Mouse (Mus musculus) midbrain, embryonic 13.5 days (tissue): ENCODE measurements at regions not wholly inside any gene's neighbourhood (a gene's known extent, or its start where the extent isn't known, plus 50 kb on each side); places are given as distances from the start of the nearest gene placed in this dataset.
"Not testable (repeated sequence)": the region's sequence is repeated elsewhere in the genome, so short reads cannot be mapped to it uniquely, and the experiment has no call there.

Experiments used
- ATAC-seq: fragments of 200-750 bp; cut with Nextera tagmentation; 2 replicates; pipeline ENCODE4 v1.8.0; 2017; ENCODE audit warnings: mild to moderate bottlenecking, moderate TSS enrichment, moderate library complexity
- H3K27ac ChIP-seq: fragments of 300-500 bp; sonication (generic); 2 replicates; pipeline ENCODE4 v1.5.1; 2015; ENCODE audit warnings: inconsistent platforms, mild to moderate bottlenecking, moderate library complexity
- H3K27me3 ChIP-seq: fragments of 300-500 bp; sonication (generic); 2 replicates; pipeline ENCODE4 v1.6.1; 2015; ENCODE audit warnings: mild to moderate bottlenecking, inconsistent platforms
- H3K36me3 ChIP-seq: fragments of 300-500 bp; sonication (generic); 2 replicates; pipeline ENCODE4 v1.6.1; 2015; ENCODE audit warnings: mild to moderate bottlenecking, inconsistent platforms
- H3K4me1 ChIP-seq: fragments of 300-500 bp; sonication (generic); replicated peaks from 2 replicates; pipeline ENCODE4 v1.6.1; 2015; ENCODE audit warnings: inconsistent platforms
- H3K4me2 ChIP-seq: fragments of 300-500 bp; sonication (generic); replicated peaks from 2 replicates; pipeline ENCODE4 v1.6.1; 2015; ENCODE audit warnings: moderate library complexity, mild to moderate bottlenecking, inconsistent platforms
- H3K4me3 ChIP-seq: fragments of 300-500 bp; sonication (generic); replicated peaks from 2 replicates; pipeline ENCODE4 v1.5.1; 2015; ENCODE audit warnings: mild to moderate bottlenecking, inconsistent platforms
- H3K9ac ChIP-seq: fragments of 300-500 bp; sonication (generic); replicated peaks from 2 replicates; pipeline ENCODE4 v1.6.1; 2015; ENCODE audit warnings: mild to moderate bottlenecking, inconsistent platforms
- H3K9me3 ChIP-seq: fragments of 300-500 bp; sonication (generic); 2 replicates; pipeline ENCODE4 v1.6.1; 2016; ENCODE audit warnings: mild to moderate bottlenecking, inconsistent platforms
- WGBS: fragments of 180-500 bp; shearing (Covaris S2); methylation state at CpG from one replicate; pipeline ENCODE4 v1.1.7; 2015; 5-methylcytosine and 5-hydroxymethylcytosine counted together

DNA sequence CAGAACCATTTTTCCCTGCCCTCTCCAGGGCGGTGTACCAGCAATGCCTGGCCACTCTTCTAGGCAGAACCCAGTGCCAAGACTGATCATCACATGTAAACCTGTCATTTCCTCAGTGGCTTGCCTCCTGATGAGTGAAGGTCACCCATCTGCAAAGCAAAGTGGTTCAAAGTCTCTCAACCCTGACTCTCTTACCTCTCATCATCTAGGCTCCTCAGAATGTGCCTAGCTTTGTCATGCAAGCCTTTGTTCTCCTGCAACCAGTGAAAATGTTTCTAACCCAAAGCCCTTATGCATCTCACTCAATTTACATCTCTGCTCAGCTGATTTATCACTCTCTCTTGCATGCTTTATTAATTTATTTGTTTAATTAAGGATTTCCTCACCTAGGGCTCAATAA lies 445.5 kb downstream of the Anxa1 start:
- Histone ChIP-seq H3K4me2 (no peak overlapping the region), H3K27ac (no peak overlapping the region), H3K9me3 (no peaks in the 10 kb centered on the region), H3K4me3 (no peak overlapping the region), H3K4me1 (peaks cover 3% of the 10 kb centered on the region; the same call in 1 of the 2 replicates), H3K36me3 (no peaks in the 10 kb centered on the region), H3K27me3 (no peaks in the 10 kb centered on the region), H3K9ac (no peak overlapping the region)
- 96% methylated on average over 1 of the region's 1 CpGs for WGBS
- ATAC-seq, result no peak

DNA sequence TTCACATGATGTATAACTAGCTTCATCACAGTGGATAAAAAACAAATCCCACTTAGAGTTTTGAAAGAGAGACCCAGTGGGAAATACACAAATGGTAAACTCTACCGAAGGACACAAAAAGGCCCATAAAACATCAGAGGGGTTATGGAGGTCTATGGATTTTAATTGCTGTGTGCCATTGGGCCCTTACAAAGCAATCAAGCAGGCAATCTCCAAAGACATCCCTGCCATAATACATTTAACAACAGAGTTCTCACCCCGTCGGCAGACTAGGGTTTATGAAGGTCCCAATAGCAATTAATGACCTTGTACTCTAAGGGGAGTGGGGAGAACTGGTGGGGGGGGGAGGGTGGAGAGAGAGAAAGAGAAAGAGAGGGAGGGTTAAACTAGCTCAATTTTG lies 448.0 kb downstream of the Anxa1 start:
- Histone ChIP-seq H3K36me3 (no peaks in the 10 kb centered on the region), H3K9me3 (no peaks in the 10 kb centered on the region), H3K27ac (no peak overlapping the region), H3K4me2 (no peak overlapping the region), H3K9ac (no peak overlapping the region), H3K4me1 (peaks cover 3% of the 10 kb centered on the region; the same call in 1 of the 2 replicates), H3K4me3 (no peak overlapping the region), H3K27me3 (no peaks in the 10 kb centered on the region)
- no peak for ATAC-seq
- WGBS, result 50% methylated on average over 3 of the region's 3 CpGs

DNA sequence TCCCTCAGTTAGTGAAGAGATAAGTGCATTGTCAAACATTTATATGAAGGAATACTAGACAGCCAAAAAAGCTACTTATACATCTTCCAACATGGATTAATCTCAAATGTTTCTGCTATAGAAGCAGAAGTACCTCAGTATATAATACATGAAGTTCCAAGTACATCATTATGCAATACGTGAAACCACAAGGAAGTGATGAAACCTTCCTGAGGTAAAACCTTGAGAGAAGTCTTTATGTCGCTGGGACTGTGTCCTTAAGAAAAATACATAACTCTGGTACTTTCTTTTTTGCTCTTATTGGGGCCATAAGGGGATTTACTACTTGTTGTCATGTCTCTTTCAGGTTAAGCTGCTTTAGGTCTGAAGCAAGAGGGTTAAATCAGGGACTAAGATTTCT lies 469.6 kb downstream of the Anxa1 start:
- Histone ChIP-seq H3K9me3 (no peaks in the 10 kb centered on the region), H3K4me2 (no peak overlapping the region), H3K4me3 (no peak overlapping the region), H3K9ac (no peak overlapping the region), H3K27ac (no peak overlapping the region), H3K27me3 (no peaks in the 10 kb centered on the region), H3K4me1 (no peaks in the 10 kb centered on the region), H3K36me3 (no peaks in the 10 kb centered on the region)
- 79% methylated on average over 2 of the region's 2 CpGs for WGBS
- no peak for ATAC-seq

DNA sequence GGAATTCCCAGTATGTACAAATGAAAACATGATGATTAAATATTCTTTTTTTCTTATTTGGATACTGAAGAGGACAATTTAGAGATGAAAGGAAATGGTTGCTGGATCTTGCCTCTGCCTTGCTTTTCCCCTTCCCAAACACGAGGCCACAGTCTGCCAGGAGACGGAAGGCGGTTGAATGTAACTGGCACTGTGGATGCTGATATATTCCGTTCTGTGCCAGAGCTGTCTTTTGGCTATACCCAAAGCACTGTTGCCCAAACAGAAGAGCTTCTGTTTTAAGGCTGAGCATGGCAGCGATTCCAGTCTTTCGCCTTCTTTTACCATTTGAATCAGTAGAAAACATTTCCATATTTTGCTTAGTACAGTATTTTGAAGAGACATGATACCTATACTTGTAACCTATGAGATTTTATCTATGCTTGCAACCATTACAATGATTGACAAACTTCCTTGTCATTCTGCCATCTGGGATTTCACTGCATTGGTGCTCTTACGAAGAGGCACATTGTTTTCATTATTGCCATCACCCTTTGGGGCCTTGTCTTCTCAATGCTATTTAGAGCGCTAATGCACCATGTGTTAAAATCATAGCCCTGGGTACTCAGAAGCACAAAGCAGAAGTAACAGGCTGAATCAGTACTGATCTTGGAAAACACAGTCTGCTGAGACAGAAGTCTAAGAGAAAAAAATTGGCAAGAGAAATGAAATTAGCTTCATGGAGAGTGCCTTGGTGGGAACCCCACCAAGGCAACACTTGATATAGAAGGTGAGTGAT lies 504.6 kb downstream of the Anxa1 start:
- Histone ChIP-seq H3K4me2 (no peak overlapping the region), H3K27me3 (no peaks in the 10 kb centered on the region), H3K4me1 (no peaks in the 10 kb centered on the region), H3K36me3 (no peaks in the 10 kb centered on the region), H3K4me3 (no peak overlapping the region), H3K9me3 (no peaks in the 10 kb centered on the region), H3K9ac (no peak overlapping the region), H3K27ac (no peak overlapping the region)
- WGBS, result 84% methylated on average over 8 of the region's 8 CpGs
- ATAC-seq, result no peak

DNA sequence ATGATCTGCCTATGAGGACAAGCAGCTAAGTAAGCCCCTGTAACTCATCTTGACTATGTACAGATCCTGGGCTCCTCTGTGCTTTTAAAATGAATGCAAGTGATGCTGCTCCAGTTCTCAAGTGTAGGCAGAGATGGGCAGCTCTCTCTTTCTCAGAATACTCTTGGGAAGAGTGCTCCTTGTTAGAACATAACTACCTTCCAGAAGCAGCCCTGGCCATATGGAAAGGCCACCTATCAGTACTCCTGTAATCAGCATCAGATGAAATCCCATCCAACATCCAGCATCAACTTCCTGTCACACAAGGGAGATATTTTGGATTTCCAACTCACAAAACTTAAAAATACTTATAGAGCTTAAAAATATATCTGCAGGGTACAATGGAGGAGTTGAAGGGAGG lies 509.8 kb downstream of the Anxa1 start:
- Histone ChIP-seq H3K4me1 (no peaks in the 10 kb centered on the region), H3K27ac (no peak overlapping the region), H3K9ac (no peak overlapping the region), H3K36me3 (no peaks in the 10 kb centered on the region), H3K27me3 (no peaks in the 10 kb centered on the region), H3K9me3 (no peaks in the 10 kb centered on the region), H3K4me3 (no peak overlapping the region), H3K4me2 (no peak overlapping the region)
- no peak for ATAC-seq

DNA sequence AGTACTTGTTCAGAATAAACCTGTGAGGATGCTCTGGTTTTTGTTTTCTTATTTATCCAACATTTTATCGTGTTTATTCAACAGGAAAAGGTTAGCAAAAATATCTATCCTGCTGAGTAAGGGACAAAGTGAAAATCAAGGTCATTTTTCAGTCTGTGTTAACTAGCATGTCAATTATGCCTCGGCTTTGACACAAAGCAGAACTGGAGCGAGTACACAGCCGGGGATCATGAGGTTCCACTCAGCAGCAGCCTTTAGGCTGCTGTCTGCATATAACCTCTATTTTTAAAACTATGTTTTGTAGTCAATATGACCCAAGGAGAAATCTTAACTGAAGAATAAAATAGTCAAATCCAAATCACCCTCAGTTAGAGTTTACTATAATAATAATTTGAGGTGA lies 542.6 kb downstream of the Anxa1 start:
- WGBS, result 70% methylated on average over 4 of the region's 4 CpGs
- H3K9ac ChIP-seq, result no peak overlapping the region
- H3K4me3 ChIP-seq, result no peak overlapping the region
- H3K27ac ChIP-seq, result no peak overlapping the region
- no peaks in the 10 kb centered on the region for H3K9me3 ChIP-seq
- no peak for ATAC-seq
- H3K4me1 ChIP-seq, result no peaks in the 10 kb centered on the region
- no peaks in the 10 kb centered on the region for H3K27me3 ChIP-seq
- no peak overlapping the region for H3K4me2 ChIP-seq
- no peaks in the 10 kb centered on the region for H3K36me3 ChIP-seq

DNA sequence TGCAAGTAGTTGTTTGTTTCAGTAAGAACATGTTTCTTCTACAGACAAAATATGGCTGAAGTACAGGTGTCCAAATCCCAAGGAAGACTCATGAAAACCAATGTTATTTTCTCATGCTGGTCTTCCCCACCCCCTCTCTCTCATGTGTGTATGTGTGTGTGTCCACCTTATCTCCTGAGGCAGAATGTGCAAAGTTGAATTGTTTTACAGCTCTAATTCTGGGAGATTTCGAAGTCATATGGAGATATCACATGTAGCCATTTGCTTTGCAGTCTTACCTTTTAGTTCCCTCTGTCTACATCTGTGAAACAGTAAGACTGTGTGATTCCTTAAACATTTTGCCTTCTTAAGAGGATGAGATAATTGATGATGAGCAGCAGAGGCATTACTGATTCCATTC lies 582.8 kb downstream of the Anxa1 start:
- Histone ChIP-seq H3K4me1 (no peaks in the 10 kb centered on the region), H3K9ac (no peak overlapping the region), H3K36me3 (no peaks in the 10 kb centered on the region), H3K4me3 (no peak overlapping the region), H3K9me3 (no peaks in the 10 kb centered on the region), H3K4me2 (no peak overlapping the region), H3K27me3 (no peaks in the 10 kb centered on the region), H3K27ac (no peak overlapping the region)
- ATAC-seq, result no peak
- 95% methylated on average over 1 of the region's 1 CpGs for WGBS

DNA sequence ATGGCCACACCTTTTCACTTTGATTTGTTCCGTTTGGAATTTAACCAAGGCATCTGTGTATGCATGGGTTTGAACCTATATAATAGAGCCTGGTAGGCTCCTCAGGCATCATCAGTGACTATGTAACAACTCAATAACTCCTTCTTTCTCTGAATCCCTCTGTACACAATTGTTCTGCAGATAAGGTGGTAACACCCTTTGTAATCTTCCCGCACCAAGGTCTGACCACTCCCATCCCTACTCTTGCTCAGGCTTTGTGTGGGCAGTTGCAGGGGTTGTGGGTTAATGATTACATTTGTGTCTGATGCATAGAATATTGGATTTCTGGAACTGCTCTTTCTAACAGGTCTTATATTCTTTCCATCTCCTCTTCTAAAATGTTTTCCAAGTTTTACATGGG lies 596.9 kb downstream of the Anxa1 start:
- ATAC-seq, result no peak
- Histone ChIP-seq H3K4me3 (no peak overlapping the region), H3K27ac (no peak overlapping the region), H3K27me3 (no peaks in the 10 kb centered on the region), H3K4me1 (no peaks in the 10 kb centered on the region), H3K36me3 (no peaks in the 10 kb centered on the region), H3K4me2 (no peak overlapping the region), H3K9ac (no peak overlapping the region), H3K9me3 (no peaks in the 10 kb centered on the region)
- WGBS, result 76% methylated on average over 2 of the region's 2 CpGs

DNA sequence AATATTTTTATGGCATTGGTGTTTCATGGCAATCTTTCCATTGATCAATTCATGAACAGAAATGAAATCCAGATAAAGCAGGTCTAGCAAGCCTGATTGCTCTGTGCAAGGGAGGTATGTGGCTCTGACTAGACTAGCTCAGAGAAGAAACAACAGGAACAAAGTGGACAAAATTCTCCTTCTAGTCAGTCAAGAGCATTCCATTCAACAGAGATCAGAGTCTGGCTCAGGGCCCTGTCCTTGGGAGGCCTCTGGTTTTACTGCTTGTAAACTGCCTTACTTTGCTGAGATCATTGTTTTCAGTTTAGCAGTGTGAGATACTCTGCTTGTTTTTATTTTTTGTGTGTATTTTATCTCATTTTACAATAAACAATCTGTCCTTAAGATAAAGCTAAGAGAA lies 607.2 kb downstream of the Anxa1 start:
- Histone ChIP-seq H3K4me2 (no peak overlapping the region), H3K27ac (no peak overlapping the region), H3K27me3 (no peaks in the 10 kb centered on the region), H3K36me3 (no peaks in the 10 kb centered on the region), H3K4me3 (no peak overlapping the region), H3K4me1 (no peaks in the 10 kb centered on the region), H3K9me3 (no peaks in the 10 kb centered on the region), H3K9ac (no peak overlapping the region)
- ATAC-seq, result no peak

DNA sequence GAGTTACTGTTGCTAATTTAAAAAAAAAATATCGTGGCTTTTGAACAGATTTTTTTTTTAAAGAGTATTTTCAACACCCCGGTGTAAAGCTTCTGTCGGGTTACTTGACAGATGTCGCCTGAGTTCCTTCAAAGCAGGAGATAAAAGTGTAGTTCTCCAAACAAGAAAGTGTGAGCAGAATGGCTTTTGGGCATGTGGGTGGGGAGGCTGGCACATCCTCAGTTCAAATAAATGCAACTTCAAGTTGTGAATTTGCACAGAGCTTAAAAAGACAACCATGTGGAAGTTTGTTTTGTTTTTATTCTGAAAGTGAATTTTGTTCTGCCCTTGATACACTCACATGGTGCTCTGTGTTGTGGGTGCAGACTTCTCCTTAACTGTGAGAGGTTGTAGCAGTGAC lies 612.9 kb downstream of the Anxa1 start:
- Histone ChIP-seq H3K27ac (no peak overlapping the region), H3K9ac (no peak overlapping the region), H3K4me3 (no peak overlapping the region), H3K9me3 (no peaks in the 10 kb centered on the region), H3K4me2 (no peak overlapping the region), H3K4me1 (no peaks in the 10 kb centered on the region), H3K36me3 (no peaks in the 10 kb centered on the region), H3K27me3 (no peaks in the 10 kb centered on the region)
- 78% methylated on average over 4 of the region's 4 CpGs for WGBS
- ATAC-seq, result no peak

DNA sequence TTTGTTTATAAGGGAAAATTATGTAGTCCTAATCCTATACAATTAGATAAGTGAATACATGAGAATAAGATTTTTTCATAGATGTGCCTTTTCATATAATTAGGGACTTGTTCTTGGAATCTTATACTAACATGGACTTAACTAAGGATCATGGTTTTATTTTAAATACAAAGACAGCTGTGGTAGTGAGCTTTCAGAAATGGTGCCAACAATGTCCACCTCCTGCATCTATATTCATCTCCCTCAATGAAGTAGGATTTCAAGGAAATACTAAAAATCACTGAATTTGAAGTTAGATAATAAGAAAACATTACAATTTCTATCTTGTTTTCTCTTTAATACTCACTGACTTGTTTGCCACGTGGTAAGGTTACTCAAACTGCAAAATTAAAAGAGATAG lies 619.8 kb downstream of the Anxa1 start:
- Histone ChIP-seq H3K36me3 (no peaks in the 10 kb centered on the region), H3K4me1 (no peaks in the 10 kb centered on the region), H3K27me3 (no peaks in the 10 kb centered on the region), H3K27ac (no peak overlapping the region), H3K9ac (no peak overlapping the region), H3K4me3 (no peak overlapping the region), H3K4me2 (no peak overlapping the region), H3K9me3 (no peaks in the 10 kb centered on the region)
- ATAC-seq, result no peak
- WGBS, result 54% methylated on average over 1 of the region's 1 CpGs

DNA sequence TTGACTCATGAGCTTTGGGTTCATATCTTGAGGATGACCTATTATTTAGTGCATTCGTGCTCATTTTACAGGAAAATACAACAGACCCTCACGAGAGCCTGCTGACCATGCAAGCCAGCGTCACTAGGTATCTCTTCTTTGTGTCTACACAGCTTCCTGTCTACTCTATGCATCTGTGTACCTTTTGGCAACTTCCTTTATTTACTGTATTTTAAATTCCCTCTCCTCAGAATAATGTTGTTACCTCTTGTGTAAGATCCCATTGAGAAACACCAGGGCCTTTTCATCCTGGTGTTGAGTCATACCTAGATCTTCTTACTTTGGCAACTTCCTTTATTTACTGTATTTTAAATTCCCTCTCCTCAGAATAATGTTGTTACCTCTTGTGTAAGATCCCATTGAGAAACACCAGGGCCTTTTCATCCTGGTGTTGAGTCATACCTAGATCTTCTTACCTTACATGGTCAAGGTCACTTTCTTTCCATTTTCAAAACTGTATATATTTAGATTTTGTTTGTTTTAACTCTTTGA lies 639.1 kb upstream of the Rorb start:
- H3K4me3 ChIP-seq, H3K4me2 ChIP-seq, H3K27ac ChIP-seq, ATAC-seq, H3K9me3 ChIP-seq, H3K9ac ChIP-seq, H3K36me3 ChIP-seq, H3K4me1 ChIP-seq, H3K27me3 ChIP-seq: not testable (repeated sequence)
- WGBS, result 89% methylated on average over 3 of the region's 3 CpGs

DNA sequence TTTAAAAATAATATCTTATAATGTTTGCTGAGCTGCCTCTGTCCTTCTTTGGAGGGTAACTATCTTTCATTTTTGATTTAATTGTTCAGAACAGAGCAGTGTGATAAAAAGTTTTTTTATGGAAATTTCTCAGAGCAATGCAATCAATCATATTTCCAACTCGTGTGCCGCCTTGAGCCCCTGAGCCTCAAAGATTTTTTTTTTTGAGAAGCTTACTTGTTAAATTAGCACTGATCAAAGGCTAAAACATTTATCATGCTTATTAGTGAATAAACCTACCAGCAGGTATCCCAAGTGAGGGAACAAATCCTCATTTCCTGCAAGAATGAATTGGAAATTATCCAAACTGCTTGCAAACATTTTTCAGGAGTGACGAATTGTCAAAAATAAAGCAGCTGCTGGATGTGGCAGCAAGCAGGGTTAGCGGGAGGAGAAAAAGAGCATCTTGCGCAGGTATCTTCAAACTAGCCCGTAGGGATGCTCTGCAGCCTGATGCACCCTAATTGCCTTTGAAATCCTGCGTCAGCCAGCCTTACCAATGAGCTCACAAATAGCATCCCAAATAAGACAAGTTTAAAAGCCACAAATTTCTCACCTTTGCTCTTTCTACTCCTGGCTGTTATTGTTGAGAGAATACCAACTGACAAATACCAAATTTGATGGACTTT lies 637.0 kb upstream of the Rorb start:
- WGBS, result 63% methylated on average over 7 of the region's 7 CpGs
- Histone ChIP-seq H3K4me3 (no peak overlapping the region), H3K27me3 (no peaks in the 10 kb centered on the region), H3K4me1 (no peaks in the 10 kb centered on the region), H3K4me2 (no peak overlapping the region), H3K9ac (no peak overlapping the region), H3K27ac (no peak overlapping the region), H3K36me3 (no peaks in the 10 kb centered on the region), H3K9me3 (no peaks in the 10 kb centered on the region)
- ATAC-seq, result no peak
